Mouse (Mus musculus) CD4-positive, CD25-positive, alpha-beta regulatory T cell, adult 9 weeks (primary cell): ENCODE data around the gene Fam71e2. TPM values are rescaled to one million over a fixed set of nuclear protein-coding genes. Genes with fewer than 3 reads are reported as not detected.

Experiments
- polyA plus RNA-seq: library from polyadenylated mRNA; unstranded; fragments of 100-300 nt; shearing (Covaris generic); gene quantifications from one replicate; pipeline ENCODE4 v1.2.1, GENCODE M21; 2017

The Fam71e2 gene
- not detected for polyA plus RNA-seq

GRCm38 (mm10) chr7:4771202-4771601 lies at the start of gene Fam71e2:
TSS of gene Fam71e2 (minus strand) at chr7:4771302.

GRCm38 (mm10) chr7:4812303-4813104 lies 41.4 kb upstream of the Fam71e2 start, which contains the start of gene Ube2s:
TSS of gene Ube2s (minus strand) at chr7:4812590.

DNA sequence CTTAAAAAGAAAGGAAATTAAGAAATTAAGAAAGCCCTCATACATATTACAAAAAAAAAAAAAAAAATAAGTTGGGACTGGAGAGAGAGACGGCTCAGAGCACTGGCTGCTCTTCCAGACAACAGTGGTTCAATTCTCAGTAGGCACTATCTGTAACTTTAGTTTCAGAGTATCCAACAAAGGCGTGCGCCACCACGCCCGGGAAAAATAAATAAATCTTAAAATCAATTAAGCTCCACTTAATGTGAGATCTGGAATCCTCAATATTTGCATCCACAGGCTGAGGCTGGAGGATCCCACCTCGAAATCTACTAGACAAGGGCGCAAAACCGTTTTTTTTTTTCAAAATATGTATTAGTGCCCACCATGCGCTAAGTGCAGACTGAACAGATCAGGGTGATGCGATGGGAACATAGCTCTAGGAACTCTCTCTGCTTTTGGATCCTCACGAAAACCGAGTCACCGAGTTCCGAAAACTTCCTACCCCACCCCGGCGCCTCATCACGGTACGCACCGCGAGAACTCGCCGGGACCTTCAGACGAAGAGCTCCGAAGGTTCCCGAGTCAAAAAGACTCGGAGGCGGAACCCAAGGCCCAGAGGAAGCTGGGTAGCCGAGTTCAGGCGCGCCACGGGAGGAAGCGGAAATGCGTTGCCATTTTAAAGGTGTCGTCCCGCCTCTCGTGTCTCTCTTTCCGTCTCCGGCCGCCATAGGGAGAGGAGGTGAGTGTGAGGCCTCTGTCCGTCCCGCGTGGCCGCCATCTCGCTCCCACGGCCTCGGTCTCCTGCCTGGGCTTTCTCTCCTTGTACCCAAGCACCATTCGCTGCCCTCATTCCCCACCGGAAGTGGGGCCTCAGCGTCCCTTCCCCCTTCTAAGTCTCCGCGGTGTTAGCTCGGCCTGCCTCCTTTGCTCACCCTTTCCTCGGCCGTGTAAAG lies 21.4 kb upstream of the Fam71e2 start, which contains the start of gene Rpl28:
Gene Rpl28 (plus strand): TSS at position 597 of the 935 bp plus-strand sequence.

DNA sequence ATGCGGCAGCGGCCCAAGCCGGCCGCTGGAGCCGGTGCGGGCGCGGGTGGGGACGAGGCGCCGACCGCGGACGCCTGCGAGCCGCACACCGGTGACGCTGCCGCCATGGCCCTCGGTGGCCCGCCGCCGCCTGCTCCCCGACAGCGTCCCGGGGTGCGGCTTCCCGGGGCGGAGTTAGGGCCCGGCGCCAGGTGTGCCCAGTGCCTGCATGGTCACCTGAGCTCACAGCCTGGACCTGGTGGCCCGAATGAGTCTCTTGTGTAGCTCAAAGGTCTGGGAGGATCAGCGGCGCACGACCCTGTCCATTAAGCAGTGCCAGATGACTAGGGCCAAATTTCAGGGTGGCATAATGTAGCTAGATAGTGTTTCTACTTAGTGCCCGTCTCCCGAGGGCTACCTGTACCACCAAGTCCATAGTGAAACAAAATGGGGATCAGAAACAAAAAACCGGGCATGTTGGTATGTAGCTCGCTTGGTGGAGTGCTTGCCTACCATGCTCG lies 18.4 kb upstream of the Fam71e2 start, which contains the start of gene Tmem238:
Gene Tmem238 (minus strand): TSS at position 221 of the 500 bp plus-strand sequence.

DNA sequence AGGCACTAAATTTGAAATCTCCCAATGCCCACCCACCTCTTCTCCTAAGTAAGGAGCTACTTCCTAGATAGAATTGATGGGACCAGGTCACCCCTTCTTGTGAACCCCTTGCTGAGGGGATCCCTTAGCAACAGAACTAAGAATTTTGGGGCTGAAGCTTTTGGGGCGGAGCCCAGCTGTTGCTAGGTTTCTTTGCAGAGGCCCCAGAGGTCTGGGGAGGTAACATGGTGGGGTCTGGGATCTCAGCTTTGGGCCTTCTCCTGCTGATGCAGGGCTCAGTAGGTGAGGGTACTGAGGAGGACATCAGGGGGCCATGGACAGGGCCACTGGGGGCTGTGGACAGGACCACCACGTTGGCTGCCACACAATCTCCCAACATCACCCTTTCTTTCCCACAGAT lies 11.7 kb upstream of the Fam71e2 start, which contains the start of the genes Il11 and Tmem190:
Gene Il11 (minus strand): TSS at position 101 of the 400 bp plus-strand sequence.
Gene Tmem190 (plus strand): TSS at position 179 of the 400 bp plus-strand sequence.

GRCm38 (mm10) chr7:4752821-4753570 lies 18.1 kb downstream of the Fam71e2 start, which contains the start of gene Cox6b2:
TSS of gene Cox6b2 (minus strand) at chr7:4753094.

GRCm38 (mm10) chr7:4739544-4740275 lies 31.4 kb downstream of the Fam71e2 start, which contains the start of gene Kmt5c:
TSS of gene Kmt5c (plus strand) at chr7:4740115.

DNA sequence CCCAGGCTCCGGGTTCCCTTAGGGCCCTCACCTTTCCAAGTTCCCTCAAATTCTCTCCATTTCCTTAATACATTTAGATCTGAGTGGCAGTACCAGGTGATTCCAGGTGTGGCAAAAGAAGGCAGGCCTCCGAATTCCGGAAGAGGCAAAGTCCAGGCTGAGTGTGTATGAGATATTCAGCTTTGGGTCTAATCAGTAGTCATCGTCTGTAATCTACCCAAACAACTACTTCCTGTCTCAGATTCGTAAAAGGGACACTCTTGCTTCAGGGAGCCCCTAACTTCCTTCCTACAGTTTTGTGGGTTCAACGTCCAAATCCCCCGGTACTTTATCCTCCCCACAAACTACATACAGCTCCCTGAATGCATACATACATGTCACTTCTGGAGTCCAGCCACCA lies 45.9 kb downstream of the Fam71e2 start, which contains the start of gene Tmem150b:
Gene Tmem150b (minus strand): TSS at position 81 of the 400 bp plus-strand sequence.

Other genes starting within 250 kb of the Fam71e2 start
- gene Tnni3, start 247.1 kb downstream of the Fam71e2 start, polyA plus RNA-seq = 0.99 TPM
- gene Dnaaf3, start 238.8 kb downstream of the Fam71e2 start, polyA plus RNA-seq = 0.94 TPM
- gene Syt5, start 223.8 kb downstream of the Fam71e2 start, polyA plus RNA-seq = 0.41 TPM
- not detected for gene Ptprh, start 167.3 kb downstream of the Fam71e2 start, polyA plus RNA-seq
- 3.5 TPM for gene Tmem86b, start 139.9 kb downstream of the Fam71e2 start, polyA plus RNA-seq
- 26.6 TPM for gene Ppp6r1, start 112.3 kb downstream of the Fam71e2 start, polyA plus RNA-seq
- 87.0 TPM for gene Hspbp1, start 86.2 kb downstream of the Fam71e2 start, polyA plus RNA-seq
- gene Brsk1, start 80.7 kb downstream of the Fam71e2 start, polyA plus RNA-seq = not detected
- not detected for gene Tmem150b, start 46.1 kb downstream of the Fam71e2 start, polyA plus RNA-seq
- gene Kmt5c, start 31.2 kb downstream of the Fam71e2 start, polyA plus RNA-seq = 45.4 TPM
- gene Cox6b2, start 18.2 kb downstream of the Fam71e2 start, polyA plus RNA-seq = 4.9 TPM
- gene Il11, start 11.6 kb upstream of the Fam71e2 start, polyA plus RNA-seq = not detected
- gene Tmem190, start 11.6 kb upstream of the Fam71e2 start, polyA plus RNA-seq = not detected
- 0.46 TPM for gene Tmem238, start 18.4 kb upstream of the Fam71e2 start, polyA plus RNA-seq
- gene Rpl28, start 21.6 kb upstream of the Fam71e2 start, polyA plus RNA-seq = 535 TPM
- gene Ube2s, start 41.3 kb upstream of the Fam71e2 start, polyA plus RNA-seq = 80.0 TPM
- not detected for gene Shisa7, start 73.4 kb upstream of the Fam71e2 start, polyA plus RNA-seq
- 44.2 TPM for gene Isoc2b, start 99.0 kb upstream of the Fam71e2 start, polyA plus RNA-seq
- 1.1 TPM for gene Isoc2a, start 105.9 kb upstream of the Fam71e2 start, polyA plus RNA-seq
- gene Gm36210, start 135.2 kb upstream of the Fam71e2 start, polyA plus RNA-seq = not detected
- gene Zfp628, start 143.9 kb upstream of the Fam71e2 start, polyA plus RNA-seq = 1.9 TPM
- 0.71 TPM for gene Nat14, start 150.7 kb upstream of the Fam71e2 start, polyA plus RNA-seq
- gene Ssc5d, start 154.5 kb upstream of the Fam71e2 start, polyA plus RNA-seq = not detected
- 0.43 TPM for gene Sbk2, start 193.1 kb upstream of the Fam71e2 start, polyA plus RNA-seq
- gene Sbk3, start 199.9 kb upstream of the Fam71e2 start, polyA plus RNA-seq = not detected
- 12.8 TPM for gene Zfp579, start 224.9 kb upstream of the Fam71e2 start, polyA plus RNA-seq
- 31.7 TPM for gene Zfp524, start 243.1 kb upstream of the Fam71e2 start, polyA plus RNA-seq
- 29.7 TPM for gene Fiz1, start 243.4 kb upstream of the Fam71e2 start, polyA plus RNA-seq
- gene Gm44973, start 244.2 kb upstream of the Fam71e2 start, polyA plus RNA-seq = 17.0 TPM
- gene Zfp865, start 249.1 kb upstream of the Fam71e2 start, polyA plus RNA-seq = 10.5 TPM
- gene Ccdc106, start 249.3 kb upstream of the Fam71e2 start, polyA plus RNA-seq = not detected